Mouse (Mus musculus) CH12.LX (cell line): ENCODE results near the gene Gm572.

Source experiments
- BHLHE40 ChIP-seq: IDR thresholded peaks from 2 replicates; pipeline ENCODE4 v1.6.1; 2011; ENCODE audit warnings: mild to moderate bottlenecking, low read depth, low read length, improper control_type of control experiment
- CTCF ChIP-seq, 2 experiments: IDR thresholded peaks in 1 of 2; conservative IDR thresholded peaks in 1 of 2; 2 replicates each; pipeline ENCODE4 v1.5.1; 2011 to 2012; ENCODE audit warnings: low read depth in 2 of 2, low read length in 2 of 2, improper control_type of control experiment in 1 of 2, inconsistent platforms in 1 of 2, mild to moderate bottlenecking in 1 of 2, moderate library complexity in 1 of 2
- E2F4 ChIP-seq: IDR thresholded peaks from 2 replicates; pipeline ENCODE4 v1.6.1; 2011; ENCODE audit warnings: low read depth, low read length, improper control_type of control experiment; ENCODE audit not compliant: insufficient replicate concordance
- ETS1 ChIP-seq: conservative IDR thresholded peaks from 2 replicates; pipeline ENCODE4 v1.6.1; 2012; ENCODE audit warnings: low read depth, mild to moderate bottlenecking, inconsistent platforms, low read length, improper control_type of control experiment, moderate library complexity
- KAT2A ChIP-seq: IDR thresholded peaks from 2 replicates; pipeline ENCODE4 v1.6.1; 2012; ENCODE audit warnings: low read length, improper control_type of control experiment, inconsistent platforms; ENCODE audit not compliant: insufficient replicate concordance
- MAFK ChIP-seq: IDR thresholded peaks from 2 replicates; pipeline ENCODE4 v1.6.1; 2011; ENCODE audit warnings: low read length, improper control_type of control experiment; ENCODE audit not compliant: insufficient replicate concordance
- POLR2A ChIP-seq: IDR thresholded peaks from 2 replicates; pipeline ENCODE4 v1.6.1; 2011; ENCODE audit warnings: low read depth, mild to moderate bottlenecking, improper control_type of control experiment, low read length
- POLR2AphosphoS2 ChIP-seq: IDR thresholded peaks from 2 replicates; pipeline ENCODE4 v1.6.1; 2011; ENCODE audit warnings: low read depth, low read length, improper control_type of control experiment
- TBP ChIP-seq: conservative IDR thresholded peaks from 2 replicates; pipeline ENCODE4 v1.6.1; 2011; ENCODE audit warnings: low read depth, low read length, improper control_type of control experiment
- TCF12 ChIP-seq: IDR thresholded peaks from 2 replicates; pipeline ENCODE4 v1.6.1; 2014; ENCODE audit warnings: low read depth, mild to moderate bottlenecking, inconsistent platforms, low read length, improper control_type of control experiment
- ZNF384 ChIP-seq: IDR thresholded peaks from 2 replicates; pipeline ENCODE4 v1.6.1; 2012; ENCODE audit warnings: low read depth, low read length, improper control_type of control experiment, inconsistent platforms

DNA sequence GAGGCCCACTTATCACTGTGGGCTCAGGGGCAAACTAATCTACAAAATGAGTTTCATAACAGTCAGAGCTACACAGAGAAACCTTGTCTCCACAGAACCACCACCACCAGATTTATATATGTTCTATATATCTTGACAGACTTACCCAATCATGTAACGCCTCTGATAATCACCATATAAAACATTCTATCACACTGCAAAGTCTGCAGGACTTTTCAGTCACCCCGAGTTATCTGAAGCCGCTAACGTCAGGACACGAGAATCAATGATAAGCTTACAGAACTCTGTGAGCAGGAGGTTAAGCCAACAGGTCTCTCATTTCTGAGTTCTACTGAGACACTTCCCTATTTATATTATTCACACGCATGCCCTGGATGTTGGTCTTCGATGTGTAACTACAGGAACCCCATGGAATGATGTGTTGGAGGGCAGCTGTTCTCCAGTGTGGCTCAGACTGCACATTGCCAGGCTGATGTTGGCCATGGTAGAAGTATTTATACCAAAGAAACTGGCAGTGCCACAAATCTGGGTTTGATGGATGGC lies 50.4 kb downstream of the Gm572 start:
- TF ChIP-seq E2F4 (no peak), CTCF (conservative IDR thresholded peaks at IDR 0.05 in 1 of 2, IDR thresholded peaks at IDR 0.05 in 1 of 2; ENCODE audit: low read depth in 2 of 2, low read length in 2 of 2) (no peak), TCF12 (no peak), POLR2A (no peak), MAFK (no peak), BHLHE40 (no peak), TBP (no peak), ZNF384 (no peak), KAT2A (no peak), ETS1 (no peak), POLR2AphosphoS2 (no peak)
